Mouse (Mus musculus) megakaryocyte-erythroid progenitor cell, adult 5-6 weeks (primary cell): Measurements from ENCODE around the gene Sept14. TPM values are rescaled to one million over a fixed set of nuclear protein-coding genes. Genes with fewer than 3 reads are reported as not detected.

Source experiments
- ATAC-seq: replicated peaks from 2 replicates; pipeline ENCODE4 v1.8.0; 2016; ENCODE audit warnings: mild to moderate bottlenecking, inconsistent platforms; ENCODE audit not compliant: severe bottlenecking, poor library complexity, low FRiP score, low TSS enrichment
- total RNA-seq, 2 experiments: library from RNA; stranded (forward) in 1 of 2; stranded (reverse) in 1 of 2; fragments of 200-1000, 215-1000 nt in 1 of 2; fragments of >200 nt in 1 of 2; fragmentation: Nextera tagmentation in 1 of 2; gene quantifications; 2 replicates each; pipeline ENCODE4 v1.2.3; 2014 to 2017

Sept14 gene
- total RNA-seq (2014; fragmentation: Nextera tagmentation) (not detected in 2 replicates), total RNA-seq (2017) (not detected in 2 replicates)

- no peak for ATAC-seq
These were observed at the start of gene Sept14 for GRCm38 (mm10) chr5:129708412-129708811. Gene Sept14 (minus strand): TSS chr5:129708512.

GRCm38 (mm10) chr5:129756886-129757285 is 48.6 kb upstream of the Sept14 start:
- ATAC-seq = no peak

- ATAC-seq = no peak
These were observed 35.7 kb upstream of the Sept14 start for GRCm38 (mm10) chr5:129744050-129744449.

GRCm38 (mm10) chr5:129742903-129743488 is 34.7 kb upstream of the Sept14 start:
- ATAC-seq = peak; percentile 66

GRCm38 (mm10) chr5:129740976-129741375 is 32.7 kb upstream of the Sept14 start:
- ATAC-seq = 0 out of 2 replicates have a peak, but pooled peaks have one; percentile 44

GRCm38 (mm10) chr5:129731021-129731420 is 22.7 kb upstream of the Sept14 start:
- ATAC-seq = no peak

- ATAC-seq = peak; percentile 63
These were observed 22.0 kb upstream of the Sept14 start for GRCm38 (mm10) chr5:129730344-129730743.

- peak; percentile 29 for ATAC-seq
These were observed 21.0 kb upstream of the Sept14 start for GRCm38 (mm10) chr5:129729286-129729685.

GRCm38 (mm10) chr5:129726784-129727183 is 18.5 kb upstream of the Sept14 start:
- no peak for ATAC-seq

- ATAC-seq = no peak
These were observed 17.6 kb upstream of the Sept14 start for GRCm38 (mm10) chr5:129725774-129726392.

GRCm38 (mm10) chr5:129724834-129725773 is 16.8 kb upstream of the Sept14 start, which contains the start of gene Nipsnap2:
Gene Nipsnap2 (plus strand): TSS chr5:129725063.
- peak; percentile 61 for ATAC-seq

- ATAC-seq = peak; percentile 82
These were observed 16.0 kb upstream of the Sept14 start for GRCm38 (mm10) chr5:129724268-129724667.

GRCm38 (mm10) chr5:129720176-129720575 is 11.9 kb upstream of the Sept14 start:
- no peak for ATAC-seq

- 0 out of 2 replicates have a peak, but pooled peaks have one; percentile 44 for ATAC-seq
These were observed 8.7 kb upstream of the Sept14 start for GRCm38 (mm10) chr5:129717016-129717415.

- peak; percentile 98 for ATAC-seq
These were observed 7.1 kb upstream of the Sept14 start, which contains the start of gene Mrps17 for GRCm38 (mm10) chr5:129715326-129715861. Gene Mrps17 (plus strand): TSS chr5:129715497.

- no peak for ATAC-seq
These were observed 4.9 kb downstream of the Sept14 start for GRCm38 (mm10) chr5:129703368-129703767.

GRCm38 (mm10) chr5:129701706-129702105 is 6.6 kb downstream of the Sept14 start:
- ATAC-seq = no peak

GRCm38 (mm10) chr5:129700506-129700905 is 7.8 kb downstream of the Sept14 start:
- ATAC-seq = no peak

GRCm38 (mm10) chr5:129690528-129690927 is 17.8 kb downstream of the Sept14 start:
- ATAC-seq = no peak

GRCm38 (mm10) chr5:129687621-129688020 is 20.7 kb downstream of the Sept14 start:
- no peak for ATAC-seq
